Mouse (Mus musculus) liver, embryonic 13.5 days (tissue): ENCODE measurements around the gene Col13a1. TPM values are rescaled to one million over a fixed set of nuclear protein-coding genes. Genes with fewer than 3 reads are reported as not detected.

Experiments used
- ATAC-seq: fragments of 200-750 bp; cut with Nextera tagmentation; 2 replicates; pipeline ENCODE4 v1.8.0; 2017; ENCODE audit warnings: low read depth, mild to moderate bottlenecking, moderate number of reproducible peaks, moderate library complexity
- DNase-seq: peaks from one replicate; pipeline ENCODE4 v3.0.0; 2022
- H3K27ac ChIP-seq: fragments of 300-500 bp; sonication (generic); 2 replicates; pipeline ENCODE4 v1.5.1; 2015; ENCODE audit warnings: moderate library complexity, mild to moderate bottlenecking, inconsistent platforms
- H3K27me3 ChIP-seq: fragments of 300-500 bp; sonication (generic); 2 replicates; pipeline ENCODE4 v1.6.1; 2015; ENCODE audit warnings: mild to moderate bottlenecking, inconsistent platforms
- H3K36me3 ChIP-seq: fragments of 300-500 bp; sonication (generic); 2 replicates; pipeline ENCODE4 v1.6.1; 2015; ENCODE audit warnings: mild to moderate bottlenecking, inconsistent platforms
- H3K4me1 ChIP-seq: fragments of 300-500 bp; sonication (generic); replicated peaks from 2 replicates; pipeline ENCODE4 v1.6.1; 2015; ENCODE audit warnings: inconsistent platforms
- H3K4me2 ChIP-seq: fragments of 300-500 bp; sonication (generic); 2 replicates; pipeline ENCODE4 v1.6.1; 2015; ENCODE audit warnings: inconsistent platforms, mild to moderate bottlenecking, moderate library complexity
- H3K4me3 ChIP-seq: fragments of 300-500 bp; sonication (generic); replicated peaks from 2 replicates; pipeline ENCODE4 v1.5.1; 2015; ENCODE audit warnings: mild to moderate bottlenecking, inconsistent platforms
- H3K9ac ChIP-seq: fragments of 300-500 bp; sonication (generic); 2 replicates; pipeline ENCODE4 v1.6.1; 2015; ENCODE audit warnings: mild to moderate bottlenecking, inconsistent platforms
- H3K9me3 ChIP-seq: fragments of 300-500 bp; sonication (generic); replicated peaks from 2 replicates; pipeline ENCODE4 v1.6.1; 2016; ENCODE audit warnings: inconsistent platforms
- WGBS: fragments of 180-500 bp; shearing (Covaris S2); methylation state at CpG from one replicate; pipeline ENCODE4 v1.1.7; 2015; ENCODE audit not compliant: insufficient replicate concordance; 5-methylcytosine and 5-hydroxymethylcytosine counted together
- polyA plus RNA-seq: library from polyadenylated mRNA; unstranded; fragments of >200 nt; fragmentation: Nextera tagmentation; extraction: Ambion mirVana; gene quantifications from 2 replicates; pipeline ENCODE4 v1.2.1, GENCODE M21; 2015

Col13a1 gene
- polyA plus RNA-seq, 1 experiment from 2014 or later, result 1.4 TPM

GRCm38 (mm10) chr10:61894564-61894963 lies 84.3 kb downstream of the Col13a1 start:
- Histone ChIP-seq H3K4me2 (no peak overlapping the region), H3K9me3 (no peaks in the 10 kb centered on the region), H3K27ac (no peak overlapping the region), H3K4me1 (no peaks in the 10 kb centered on the region), H3K27me3 (no peaks in the 10 kb centered on the region), H3K4me3 (no peak overlapping the region), H3K36me3 (no peaks in the 10 kb centered on the region), H3K9ac (no peak overlapping the region)
- WGBS, result 57% methylated on average over 5 of the region's 5 CpGs
- ATAC-seq (no peak), DNase-seq (no peak)

DNA sequence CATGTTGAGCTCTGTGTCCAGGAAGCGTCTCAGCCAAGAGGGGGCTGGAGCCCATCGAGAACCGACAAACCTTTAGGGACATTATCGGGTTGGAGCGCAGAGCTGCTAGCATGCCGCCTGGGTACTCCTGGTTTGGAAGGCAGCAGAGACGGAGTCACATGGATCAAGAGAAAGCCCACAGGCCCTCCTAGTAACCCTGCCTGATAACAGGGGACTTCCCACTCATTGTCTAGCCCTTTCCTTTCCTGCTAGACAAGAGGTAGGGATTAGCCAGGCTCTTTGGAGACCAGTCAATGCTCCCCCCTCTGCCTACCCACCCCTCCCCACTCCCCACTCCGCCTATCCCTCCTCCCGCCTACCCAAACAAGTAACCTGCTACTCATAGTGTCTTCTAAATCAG lies 87.8 kb downstream of the Col13a1 start:
- Histone ChIP-seq H3K4me3 (no peak overlapping the region), H3K36me3 (no peaks in the 10 kb centered on the region), H3K9ac (no peak overlapping the region), H3K27me3 (no peaks in the 10 kb centered on the region), H3K27ac (no peak overlapping the region), H3K9me3 (no peaks in the 10 kb centered on the region), H3K4me2 (no peak overlapping the region), H3K4me1 (no peaks in the 10 kb centered on the region)
- 64% methylated on average over 9 of the region's 9 CpGs for WGBS
- no peak for ATAC-seq
- no peak for DNase-seq

GRCm38 (mm10) chr10:61890294-61890693 lies 88.6 kb downstream of the Col13a1 start:
- Histone ChIP-seq H3K27me3 (no peaks in the 10 kb centered on the region), H3K4me3 (no peak overlapping the region), H3K9me3 (no peaks in the 10 kb centered on the region), H3K4me1 (no peaks in the 10 kb centered on the region), H3K27ac (no peak overlapping the region), H3K4me2 (no peak overlapping the region), H3K36me3 (no peaks in the 10 kb centered on the region), H3K9ac (no peak overlapping the region)
- ATAC-seq (no peak), DNase-seq (no peak)
- WGBS, result 76% methylated on average over 10 of the region's 10 CpGs

DNA sequence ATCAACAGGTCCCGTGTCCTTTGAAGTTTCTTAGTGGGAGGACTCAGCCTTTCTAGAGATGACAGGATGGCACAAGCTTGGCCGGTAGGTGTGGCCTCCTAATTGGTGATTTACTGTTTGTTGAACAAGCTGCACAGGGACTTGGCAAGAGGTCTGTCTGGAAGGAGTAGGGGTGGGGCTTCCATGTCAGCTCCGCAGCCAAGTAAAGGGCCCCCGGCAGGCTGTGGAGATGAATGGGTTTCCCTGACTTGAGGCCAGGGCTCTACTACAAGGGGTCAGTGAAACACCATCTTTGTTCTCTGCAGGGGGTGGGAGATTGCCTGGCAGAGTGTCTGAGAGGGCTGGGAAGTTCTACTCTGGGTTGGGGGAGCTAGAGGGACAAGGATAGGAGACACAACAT lies 99.5 kb downstream of the Col13a1 start:
- Histone ChIP-seq H3K27me3 (no peaks in the 10 kb centered on the region), H3K4me2 (no peak overlapping the region), H3K4me3 (no peak overlapping the region), H3K4me1 (no peaks in the 10 kb centered on the region), H3K9me3 (no peaks in the 10 kb centered on the region), H3K9ac (no peak overlapping the region), H3K27ac (no peak overlapping the region), H3K36me3 (no peaks in the 10 kb centered on the region)
- WGBS, result 44% methylated on average over 4 of the region's 4 CpGs
- ATAC-seq (no peak), DNase-seq (no peak)

- no peak overlapping the region for H3K4me3 ChIP-seq
- H3K9ac ChIP-seq, result no peak overlapping the region
- no peak overlapping the region for H3K27ac ChIP-seq
- H3K4me2 ChIP-seq, result no peak overlapping the region
- 8% methylated on average over 6 of the region's 6 CpGs for WGBS
- ATAC-seq (no peak), DNase-seq (peak; percentile 30)
- H3K27me3 ChIP-seq, result no peaks in the 10 kb centered on the region
- no peaks in the 10 kb centered on the region for H3K9me3 ChIP-seq
- no peaks in the 10 kb centered on the region for H3K4me1 ChIP-seq
- H3K36me3 ChIP-seq, result no peaks in the 10 kb centered on the region
Observed at GRCm38 (mm10) chr10:61877787-61878186, 101.1 kb downstream of the Col13a1 start.

- no peak overlapping the region for H3K9ac ChIP-seq
- no peak overlapping the region for H3K27ac ChIP-seq
- WGBS, result 54% methylated on average over 3 of the region's 3 CpGs
- H3K36me3 ChIP-seq, result no peaks in the 10 kb centered on the region
- ATAC-seq, result no peak
- no peak overlapping the region for H3K4me3 ChIP-seq
- no peaks in the 10 kb centered on the region for H3K9me3 ChIP-seq
- no peaks in the 10 kb centered on the region for H3K4me1 ChIP-seq
- no peak overlapping the region for H3K4me2 ChIP-seq
- no peak for DNase-seq
- no peaks in the 10 kb centered on the region for H3K27me3 ChIP-seq
Observed at GRCm38 (mm10) chr10:61869796-61870195, 109.1 kb downstream of the Col13a1 start.

DNA sequence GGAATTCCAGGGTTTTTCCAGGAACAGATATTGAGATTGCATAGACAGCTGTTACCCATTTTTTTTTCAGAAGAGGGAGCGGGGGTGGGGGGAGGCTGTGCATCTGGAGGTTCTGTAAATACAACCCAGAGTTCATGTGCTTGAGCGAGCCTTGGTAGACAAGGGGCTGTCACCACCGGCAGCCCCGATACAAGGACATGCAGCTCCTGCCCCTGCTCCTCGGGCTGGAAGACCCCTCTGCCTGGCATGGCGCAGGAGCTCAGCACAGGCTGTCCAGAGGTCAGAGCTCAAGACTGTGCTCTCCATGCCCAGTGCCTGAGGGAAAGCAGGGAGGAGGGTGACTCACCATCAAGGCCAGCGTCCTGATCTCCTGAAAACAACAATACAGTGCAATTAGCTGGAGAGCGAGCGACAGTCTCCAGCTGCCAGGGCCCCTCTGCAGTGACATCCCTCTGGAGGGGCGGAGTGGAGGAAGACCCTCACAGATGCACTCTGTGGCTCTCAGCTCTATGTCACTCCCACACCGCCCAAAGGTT lies 112.8 kb downstream of the Col13a1 start:
- Histone ChIP-seq H3K27ac (no peak overlapping the region), H3K9ac (no peak overlapping the region), H3K4me2 (no peak overlapping the region), H3K36me3 (peaks cover 5% of the 10 kb centered on the region; the same call in 1 of the 2 replicates), H3K4me1 (no peaks in the 10 kb centered on the region), H3K27me3 (no peaks in the 10 kb centered on the region), H3K9me3 (peaks cover 20% of the 10 kb centered on the region), H3K4me3 (no peak overlapping the region)
- no peak for DNase-seq
- no peak for ATAC-seq
- WGBS, result 57% methylated on average over 11 of the region's 11 CpGs

DNA sequence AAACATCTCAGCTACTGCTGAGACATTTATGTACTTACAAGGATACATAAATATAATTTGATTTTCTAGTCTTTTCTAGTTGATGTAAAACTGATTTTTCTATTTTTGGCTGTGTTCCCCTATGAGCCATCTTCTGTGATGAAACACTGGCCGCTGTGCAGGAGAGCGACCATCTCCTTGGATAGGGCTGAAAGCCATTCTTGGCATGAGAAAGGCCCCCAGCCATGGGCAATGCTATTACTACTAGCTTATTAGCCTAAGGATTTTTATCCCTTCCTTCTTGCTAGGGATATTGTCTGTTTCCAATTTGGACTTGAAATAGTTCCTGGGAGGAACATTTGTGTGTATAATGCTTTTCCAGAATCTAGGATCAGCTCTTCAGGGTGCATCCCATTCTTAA lies 119.5 kb downstream of the Col13a1 start:
- Histone ChIP-seq H3K27me3 (no peaks in the 10 kb centered on the region), H3K4me3 (no peak overlapping the region), H3K27ac (no peak overlapping the region), H3K36me3 (peaks cover 5% of the 10 kb centered on the region; the same call in 1 of the 2 replicates), H3K4me1 (no peaks in the 10 kb centered on the region), H3K9me3 (peaks cover 18% of the 10 kb centered on the region), H3K4me2 (no peak overlapping the region), H3K9ac (no peak overlapping the region)
- no peak for ATAC-seq
- WGBS, result 75% methylated on average over 2 of the region's 2 CpGs
- no peak for DNase-seq

DNA sequence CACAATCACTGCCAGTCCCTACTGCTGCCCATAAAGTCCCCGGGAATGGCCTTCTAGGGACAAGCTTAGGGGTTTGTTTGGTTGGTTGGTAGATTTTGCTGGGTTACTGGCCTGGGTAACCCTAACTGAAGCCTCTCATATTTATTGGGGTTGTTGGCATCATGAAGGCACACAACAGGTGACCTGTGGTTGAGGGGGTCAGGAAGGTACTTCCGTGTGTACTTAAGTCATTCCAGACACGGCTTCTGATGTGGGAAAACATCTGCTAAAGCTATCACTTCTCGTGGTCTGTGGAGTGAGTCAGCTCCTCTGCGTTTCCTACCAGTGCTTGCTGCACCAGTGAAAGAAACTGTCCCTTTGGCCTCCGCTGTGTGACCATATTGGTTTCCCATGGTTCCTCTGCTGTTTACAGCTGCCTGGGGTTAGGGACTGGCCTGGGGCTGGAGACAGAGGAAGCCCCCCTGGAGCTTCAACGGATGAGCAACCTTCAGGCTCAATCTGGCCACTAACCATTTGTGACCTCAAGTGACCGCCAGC lies 123.7 kb downstream of the Col13a1 start:
- ATAC-seq (no peak), DNase-seq (no peak)
- H3K4me1 ChIP-seq, result no peaks in the 10 kb centered on the region
- H3K27ac ChIP-seq, result no peak overlapping the region
- WGBS, result 33% methylated on average over 8 of the region's 8 CpGs
- H3K9ac ChIP-seq, result no peak overlapping the region
- H3K4me3 ChIP-seq, result no peak overlapping the region
- H3K4me2 ChIP-seq, result no peak overlapping the region
- H3K27me3 ChIP-seq, result no peaks in the 10 kb centered on the region
- H3K9me3 ChIP-seq, result no peaks in the 10 kb centered on the region
- H3K36me3 ChIP-seq, result no peaks in the 10 kb centered on the region

DNA sequence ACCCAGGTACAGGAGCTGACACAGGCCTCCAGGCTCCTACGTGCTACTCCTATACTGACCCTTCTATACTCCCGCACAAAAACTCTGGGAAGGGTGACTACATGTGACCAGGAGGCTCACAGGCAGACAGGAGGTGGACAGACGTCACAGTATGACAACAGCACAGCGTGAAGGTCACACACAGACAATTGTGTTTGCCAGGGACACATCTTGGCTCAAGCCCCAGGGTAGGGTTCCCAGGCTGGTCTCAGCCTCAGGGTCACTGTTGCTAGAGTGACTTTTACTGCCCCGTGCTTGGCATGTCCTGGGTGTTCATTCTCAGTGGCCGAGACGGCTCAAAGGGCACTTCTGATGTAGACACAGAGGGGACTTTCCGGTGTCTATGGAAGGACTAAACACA lies 126.1 kb downstream of the Col13a1 start:
- no peak overlapping the region for H3K4me3 ChIP-seq
- no peaks in the 10 kb centered on the region for H3K4me1 ChIP-seq
- no peaks in the 10 kb centered on the region for H3K36me3 ChIP-seq
- H3K4me2 ChIP-seq, result no peak overlapping the region
- WGBS, result 69% methylated on average over 8 of the region's 8 CpGs
- no peaks in the 10 kb centered on the region for H3K27me3 ChIP-seq
- no peak for ATAC-seq
- H3K27ac ChIP-seq, result no peak overlapping the region
- no peaks in the 10 kb centered on the region for H3K9me3 ChIP-seq
- H3K9ac ChIP-seq, result no peak overlapping the region
- DNase-seq, result no peak

DNA sequence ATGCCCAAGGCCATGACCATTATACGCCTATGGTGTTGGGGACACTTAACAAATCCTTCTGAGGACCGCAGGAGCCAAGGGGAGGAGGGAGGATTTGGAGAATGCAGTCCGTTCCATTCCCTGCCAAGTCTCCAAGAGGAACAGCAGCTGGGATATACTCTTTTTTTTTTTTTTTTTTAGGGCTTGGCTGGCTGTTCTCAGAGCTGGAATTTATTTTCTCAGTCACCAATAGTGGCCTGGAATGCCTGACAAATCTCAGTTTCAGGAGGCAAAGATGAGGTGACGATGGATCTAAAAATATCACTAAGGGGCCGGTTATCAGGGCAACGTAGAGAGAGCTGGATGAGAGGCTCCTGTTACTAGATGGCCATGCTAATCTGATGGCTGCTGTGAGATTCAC lies 130.4 kb downstream of the Col13a1 start:
- no peak for DNase-seq
- no peak for ATAC-seq
- H3K27ac ChIP-seq, result no peak overlapping the region
- no peak overlapping the region for H3K9ac ChIP-seq
- 63% methylated on average over 6 of the region's 6 CpGs for WGBS
- H3K4me1 ChIP-seq, result no peaks in the 10 kb centered on the region
- no peaks in the 10 kb centered on the region for H3K36me3 ChIP-seq
- H3K9me3 ChIP-seq, result no peaks in the 10 kb centered on the region
- H3K4me2 ChIP-seq, result no peak overlapping the region
- no peak overlapping the region for H3K4me3 ChIP-seq
- H3K27me3 ChIP-seq, result no peaks in the 10 kb centered on the region

DNA sequence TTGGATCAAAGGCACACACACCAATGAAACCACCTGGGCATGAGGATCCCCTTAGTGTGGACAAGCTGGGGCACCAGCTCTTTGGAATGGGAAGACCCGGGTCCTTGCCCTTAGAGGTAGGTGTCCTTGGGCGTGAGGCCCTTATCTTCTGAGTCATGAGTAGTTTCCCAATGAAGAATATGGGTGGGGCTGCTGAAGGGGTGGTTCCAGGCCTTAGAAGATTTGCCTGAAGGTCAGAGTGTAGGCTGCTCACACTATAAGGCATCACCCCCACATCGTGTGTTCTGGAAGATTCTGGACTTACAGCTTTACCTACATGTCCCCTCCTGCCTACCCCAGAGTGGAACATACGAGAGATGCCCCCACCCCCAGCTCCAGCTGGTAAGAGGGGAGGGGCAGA lies 133.4 kb downstream of the Col13a1 start:
- no peaks in the 10 kb centered on the region for H3K36me3 ChIP-seq
- H3K4me3 ChIP-seq, result no peak overlapping the region
- no peak overlapping the region for H3K4me2 ChIP-seq
- no peaks in the 10 kb centered on the region; the same call in 1 of the 2 replicates for H3K27me3 ChIP-seq
- DNase-seq (no peak), ATAC-seq (no peak)
- H3K27ac ChIP-seq, result no peak overlapping the region
- no peaks in the 10 kb centered on the region for H3K4me1 ChIP-seq
- no peak overlapping the region for H3K9ac ChIP-seq
- WGBS, result 42% methylated on average over 4 of the region's 4 CpGs
- no peaks in the 10 kb centered on the region for H3K9me3 ChIP-seq
